Mouse (Mus musculus): ENCODE data around the gene Fxyd2. TPM values are rescaled to one million over a fixed set of nuclear protein-coding genes. Genes with fewer than 3 reads are reported as not detected.

Fxyd2 gene
- polyA plus RNA-seq, 1 experiment from 2014 or later, result 1.5 TPM

- Histone ChIP-seq H3K9me3 (replicated peaks) (no peaks in the 10 kb centered on the region), H3K9ac (no peak overlapping the region), H3K27me3 (replicated peaks) (peaks cover 3% of the 10 kb centered on the region; the same call in 1 of the 2 replicates), H3K27ac (no peak overlapping the region), H3K36me3 (no peaks in the 10 kb centered on the region), H3K4me1 (no peaks in the 10 kb centered on the region), H3K4me2 (no peak overlapping the region), H3K4me3 (no peak overlapping the region)
- 56% methylated on average over 14 of the region's 14 CpGs for WGBS (ENCODE audit: insufficient replicate concordance)
- ATAC-seq, result no peak
Measured at GRCm38 (mm10) chr9:45458363-45458762, 58.9 kb downstream of the Fxyd2 start.

Other genes starting within 250 kb of the Fxyd2 start
- 0.10 TPM in 1 of 2 replicates, not detected in the other for gene BC049352, start 217.7 kb upstream of the Fxyd2 start, polyA plus RNA-seq (2016; fragmentation: Nextera tagmentation; extraction: Ambion mirVana)
- gene Tmprss4, start 195.6 kb upstream of the Fxyd2 start, polyA plus RNA-seq (2016; fragmentation: Nextera tagmentation; extraction: Ambion mirVana), result not detected in 2 replicates
- 2.9 and 3.1 TPM in 2 replicates for gene Il10ra, start 130.5 kb upstream of the Fxyd2 start, polyA plus RNA-seq (2016; fragmentation: Nextera tagmentation; extraction: Ambion mirVana)
- gene Tmprss13, start 80.6 kb upstream of the Fxyd2 start, polyA plus RNA-seq (2016; fragmentation: Nextera tagmentation; extraction: Ambion mirVana), result not detected in 2 replicates
- 5.0 and 5.2 TPM in 2 replicates for gene Fxyd6, start 29.5 kb upstream of the Fxyd2 start, polyA plus RNA-seq (2016; fragmentation: Nextera tagmentation; extraction: Ambion mirVana)
- gene Dscaml1, start 27.0 kb downstream of the Fxyd2 start, polyA plus RNA-seq (2016; fragmentation: Nextera tagmentation; extraction: Ambion mirVana), result not detected in 2 replicates

Measured in liver, embryonic 12.5 days (tissue).